Mouse (Mus musculus) monocyte, adult 5-6 weeks (primary cell): ENCODE data around the gene Fitm1. TPM values are rescaled to one million over a fixed set of nuclear protein-coding genes. Genes with fewer than 3 reads are reported as not detected.

Source experiments
- ATAC-seq: fragments of 153-309, 156-312 bp; replicated peaks from 2 replicates; pipeline ENCODE4 v1.8.0; 2017; ENCODE audit warnings: mild to moderate bottlenecking; ENCODE audit not compliant: low TSS enrichment, insufficient number of reproducible peaks, severe bottlenecking, poor library complexity, low FRiP score
- total RNA-seq: library from RNA; stranded (forward); fragments of 200-1000, 200-491, 200-594 nt; gene quantifications from 3 replicates; pipeline ENCODE4 v1.2.3, GENCODE M21; 2017

The Fitm1 gene
- total RNA-seq, 1 experiment from 2014 or later: not detected

GRCm38 (mm10) chr14:55618486-55619195 lies 43.2 kb downstream of the Fitm1 start:
- ATAC-seq: no peak

Other genes with a start within 250 kb of the Fitm1 start
- 29.7 to 79.0 TPM (median 63.6 TPM) in 3 replicates for gene Dhrs4, start 96.9 kb upstream of the Fitm1 start, total RNA-seq
- gene Carmil3, start 85.0 kb upstream of the Fitm1 start, total RNA-seq: not detected in 3 replicates
- not detected in 3 replicates for gene Cpne6, start 65.2 kb upstream of the Fitm1 start, total RNA-seq
- not detected in 3 replicates for gene Nrl, start 50.6 kb upstream of the Fitm1 start, total RNA-seq
- 17.3 to 21.1 TPM (median 18.2 TPM) in 3 replicates for gene Pck2, start 35.4 kb upstream of the Fitm1 start, total RNA-seq
- 70.5 to 154 TPM (median 91.7 TPM) in 3 replicates for gene Dcaf11, start 15.6 kb upstream of the Fitm1 start, total RNA-seq
- 1.7 to 11.4 TPM in 2 of 3 replicates, not detected in the other for gene A730061H03Rik, start 15.2 kb upstream of the Fitm1 start, total RNA-seq
- 318 to 422 TPM (median 336 TPM) in 3 replicates for gene Psme1, start 2.5 kb downstream of the Fitm1 start, total RNA-seq
- gene Emc9, start 9.7 kb downstream of the Fitm1 start, total RNA-seq: 10.5 to 13.0 TPM (median 12.1 TPM) in 3 replicates
- 275 to 334 TPM (median 300 TPM) in 3 replicates for gene Psme2, start 15.5 kb downstream of the Fitm1 start, total RNA-seq
- 25.1 to 38.5 TPM (median 38.4 TPM) in 3 replicates for gene Rnf31, start 16.1 kb downstream of the Fitm1 start, total RNA-seq
- gene Irf9, start 28.0 kb downstream of the Fitm1 start, total RNA-seq: 76.6 to 92.0 TPM (median 77.4 TPM) in 3 replicates
- gene Rec8, start 42.4 kb downstream of the Fitm1 start, total RNA-seq: 3.1 to 4.4 TPM (median 3.4 TPM) in 3 replicates
- gene Ipo4, start 60.3 kb downstream of the Fitm1 start, total RNA-seq: 3.7 to 13.4 TPM (median 11.8 TPM) in 3 replicates
- 1.9 to 2.0 TPM in 2 of 3 replicates, not detected in the other for gene Gm49378, start 62.3 kb downstream of the Fitm1 start, total RNA-seq
- 49.4 to 58.5 TPM (median 55.5 TPM) in 3 replicates for gene Tm9sf1, start 68.2 kb downstream of the Fitm1 start, total RNA-seq
- 0.58 TPM in 1 of 3 replicates, not detected in the others for gene Tssk4, start 74.6 kb downstream of the Fitm1 start, total RNA-seq
- gene Mdp1, start 84.9 kb downstream of the Fitm1 start, total RNA-seq: 41.8 to 53.9 TPM (median 42.8 TPM) in 3 replicates
- gene Gmpr2, start 96.3 kb downstream of the Fitm1 start, total RNA-seq: 24.7 to 33.1 TPM (median 25.6 TPM) in 3 replicates
- gene Nedd8, start 96.5 kb downstream of the Fitm1 start, total RNA-seq: 224 to 272 TPM (median 230 TPM) in 3 replicates
- 42.6 to 96.3 TPM (median 46.5 TPM) in 3 replicates for gene Tinf2, start 106.2 kb downstream of the Fitm1 start, total RNA-seq
- gene Tgm1, start 138.3 kb downstream of the Fitm1 start, total RNA-seq: 0.49 to 4.7 TPM (median 1.5 TPM) in 3 replicates
- 19.8 to 29.6 TPM (median 20.8 TPM) in 3 replicates for gene Rabggta, start 146.6 kb downstream of the Fitm1 start, total RNA-seq
- 23.7 to 32.1 TPM (median 30.6 TPM) in 3 replicates for gene Dhrs1, start 170.1 kb downstream of the Fitm1 start, total RNA-seq
- 11.9 to 15.0 TPM (median 13.8 TPM) in 3 replicates for gene Nop9, start 170.1 kb downstream of the Fitm1 start, total RNA-seq
- gene Cideb, start 182.8 kb downstream of the Fitm1 start, total RNA-seq: 1.0 to 1.3 TPM in 2 of 3 replicates, not detected in the other
- 0.10 to 1.2 TPM (median 0.29 TPM) in 3 replicates for gene Ltb4r2, start 185.8 kb downstream of the Fitm1 start, total RNA-seq
- 14.5 to 27.0 TPM (median 18.8 TPM) in 3 replicates for gene Ltb4r1, start 190.3 kb downstream of the Fitm1 start, total RNA-seq
- 2.2 to 4.2 TPM (median 2.5 TPM) in 3 replicates for gene Adcy4, start 208.5 kb downstream of the Fitm1 start, total RNA-seq
- gene Ripk3, start 213.2 kb downstream of the Fitm1 start, total RNA-seq: 18.7 to 37.5 TPM (median 30.9 TPM) in 3 replicates
- gene Nfatc4, start 247.5 kb downstream of the Fitm1 start, total RNA-seq: not detected in 3 replicates